Mouse (Mus musculus): Measurements from ENCODE around the gene Agbl4. TPM values are rescaled to one million over a fixed set of nuclear protein-coding genes. Genes with fewer than 3 reads are reported as not detected.

Gene Agbl4
- total RNA-seq, 2 experiments from 2014 or later = 1.1 to 1.3 TPM

- no peak for DNase-seq (ENCODE audit: low spot score in 2 of 2)
These were observed 1045.2 kb downstream of the Agbl4 start for GRCm38 (mm10) chr4:111442435-111443238.

- DNase-seq (ENCODE audit: low spot score in 2 of 2) = no peak
These were observed 1046.6 kb downstream of the Agbl4 start for GRCm38 (mm10) chr4:111443906-111444615.

GRCm38 (mm10) chr4:111444616-111445160, 1047.2 kb downstream of the Agbl4 start:
- no peak for DNase-seq (ENCODE audit: low spot score in 2 of 2)

- no peak for DNase-seq (ENCODE audit: low spot score in 2 of 2)
These were observed 1050.5 kb downstream of the Agbl4 start for GRCm38 (mm10) chr4:111447918-111448317.

- no peak for DNase-seq (ENCODE audit: low spot score in 2 of 2)
These were observed 1051.1 kb downstream of the Agbl4 start for GRCm38 (mm10) chr4:111448586-111448985.

GRCm38 (mm10) chr4:111449442-111450199, 1052.2 kb downstream of the Agbl4 start:
- DNase-seq (ENCODE audit: low spot score in 2 of 2) = no peak

- no peak for DNase-seq (ENCODE audit: low spot score in 2 of 2)
These were observed 1053.9 kb downstream of the Agbl4 start for GRCm38 (mm10) chr4:111451283-111451918.

GRCm38 (mm10) chr4:111452192-111452591, 1054.7 kb downstream of the Agbl4 start:
- no peak for DNase-seq (ENCODE audit: low spot score in 2 of 2)

GRCm38 (mm10) chr4:111453275-111453674, 1055.8 kb downstream of the Agbl4 start:
- DNase-seq (ENCODE audit: low spot score in 2 of 2) = no peak

GRCm38 (mm10) chr4:111455621-111456020, 1058.2 kb downstream of the Agbl4 start:
- DNase-seq (ENCODE audit: low spot score in 2 of 2) = no peak

GRCm38 (mm10) chr4:111457568-111457967, 1060.1 kb downstream of the Agbl4 start:
- DNase-seq (ENCODE audit: low spot score in 2 of 2) = no peak

- no peak for DNase-seq (ENCODE audit: low spot score in 2 of 2)
These were observed 1069.9 kb downstream of the Agbl4 start for GRCm38 (mm10) chr4:111467293-111467773.

GRCm38 (mm10) chr4:111467796-111468195, 1070.3 kb downstream of the Agbl4 start:
- DNase-seq (ENCODE audit: low spot score in 2 of 2) = no peak

GRCm38 (mm10) chr4:111469847-111470246, 1072.4 kb downstream of the Agbl4 start:
- no peak for DNase-seq (ENCODE audit: low spot score in 2 of 2)

- DNase-seq (ENCODE audit: low spot score in 2 of 2) = no peak
These were observed 1074.3 kb downstream of the Agbl4 start for GRCm38 (mm10) chr4:111471726-111472125.

- DNase-seq (ENCODE audit: low spot score in 2 of 2) = no peak
These were observed 1075.0 kb downstream of the Agbl4 start for GRCm38 (mm10) chr4:111472511-111472910.

GRCm38 (mm10) chr4:111473014-111473413, 1075.6 kb downstream of the Agbl4 start:
- DNase-seq (ENCODE audit: low spot score in 2 of 2) = no peak

- DNase-seq (ENCODE audit: low spot score in 2 of 2) = no peak
These were observed 1078.0 kb downstream of the Agbl4 start for GRCm38 (mm10) chr4:111475374-111475971.

GRCm38 (mm10) chr4:111477507-111477906, 1080.0 kb downstream of the Agbl4 start:
- no peak for DNase-seq (ENCODE audit: low spot score in 2 of 2)

- no peak for DNase-seq (ENCODE audit: low spot score in 2 of 2)
These were observed 1086.0 kb downstream of the Agbl4 start for GRCm38 (mm10) chr4:111483499-111483898.
